Mouse (Mus musculus): ENCODE results near the gene Gm9803.

DNA sequence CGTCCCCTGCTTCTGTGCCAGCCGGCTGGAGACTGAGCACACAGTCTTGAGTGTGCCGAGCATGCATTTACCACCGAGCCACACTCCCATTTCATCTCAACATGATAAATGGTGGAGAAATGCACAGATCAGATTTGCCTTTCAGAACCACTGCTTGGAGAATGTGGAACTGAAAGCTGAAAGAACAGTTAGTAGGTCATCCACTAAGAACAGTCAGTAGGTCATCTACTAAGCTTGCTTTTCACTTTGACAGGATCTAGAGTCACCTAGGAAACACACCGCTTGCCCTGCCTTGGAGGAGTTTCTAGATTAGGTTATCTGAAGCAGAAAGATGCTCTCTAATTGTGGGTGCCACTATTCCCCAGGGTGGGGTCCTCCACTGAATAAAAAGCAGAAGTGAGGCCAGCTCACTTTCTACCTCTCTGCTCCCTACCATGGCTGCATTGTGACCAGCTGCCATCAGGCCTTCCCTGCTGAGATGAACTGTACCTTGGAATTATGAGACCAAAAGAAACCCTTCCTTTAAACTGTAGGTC is 33.8 kb downstream of the Gm9803 start:
- no peak for TF ChIP-seq CTCF (IDR thresholded peaks at IDR 0.05; ENCODE audit: low read depth)
- TF ChIP-seq EP300 (optimal IDR thresholded peaks at IDR 0.05): no peak

Data from stomach, postnatal 0 days (tissue).